Mouse (Mus musculus) hematopoietic stem cell, adult 5-6 weeks (primary cell): ENCODE measurements around the gene Sipa1l3. TPM values are rescaled to one million over a fixed set of nuclear protein-coding genes. Genes with fewer than 3 reads are reported as not detected.

Experiments used
- ATAC-seq, 2 experiments: fragments of 125-278 bp in 1 of 2; replicated peaks in 1 of 2; 2 replicates each; pipeline ENCODE4 v1.8.0; 2016 to 2017; ENCODE audit warnings: inconsistent platforms in 2 of 2, mild to moderate bottlenecking in 2 of 2, moderate number of reproducible peaks in 2 of 2, low read depth in 1 of 2, moderate TSS enrichment in 1 of 2; ENCODE audit not compliant: low FRiP score in 2 of 2, poor library complexity in 2 of 2, severe bottlenecking in 2 of 2, insufficient read depth in 1 of 2, low TSS enrichment in 1 of 2
- total RNA-seq: library from RNA; stranded (forward); fragments of 172-1452, 232-1000 nt; gene quantifications from 2 replicates; pipeline ENCODE4 v1.2.3, GENCODE M21; 2017

Gene Sipa1l3
- total RNA-seq, 1 experiment from 2014 or later: 15.5 TPM

- ATAC-seq: no peak
These were observed 201.5 kb downstream of the Sipa1l3 start for GRCm38 (mm10) chr7:29316976-29317375.

- ATAC-seq: no peak
These were observed 202.2 kb downstream of the Sipa1l3 start for GRCm38 (mm10) chr7:29316137-29316734.

GRCm38 (mm10) chr7:29314844-29315628, 203.4 kb downstream of the Sipa1l3 start:
- peak; percentile 47 to 65 for ATAC-seq

GRCm38 (mm10) chr7:29313572-29314261, 204.7 kb downstream of the Sipa1l3 start:
- no peak for ATAC-seq

GRCm38 (mm10) chr7:29313051-29313450, 205.4 kb downstream of the Sipa1l3 start:
- ATAC-seq: no peak

- no peak for ATAC-seq
These were observed 208.7 kb downstream of the Sipa1l3 start for GRCm38 (mm10) chr7:29309749-29310148.

- peak; percentile 11 to 13; a peak in 1 of 4 replicates for ATAC-seq
These were observed 209.2 kb downstream of the Sipa1l3 start for GRCm38 (mm10) chr7:29309221-29309721.

- peak; percentile 67 to 76 for ATAC-seq
These were observed 210.9 kb downstream of the Sipa1l3 start for GRCm38 (mm10) chr7:29307350-29308104.

GRCm38 (mm10) chr7:29306619-29307018, 211.8 kb downstream of the Sipa1l3 start:
- no peak for ATAC-seq

GRCm38 (mm10) chr7:29306108-29306507, 212.3 kb downstream of the Sipa1l3 start:
- ATAC-seq: no peak

- no peak for ATAC-seq
These were observed 213.0 kb downstream of the Sipa1l3 start for GRCm38 (mm10) chr7:29305263-29305988.

GRCm38 (mm10) chr7:29304463-29305262, 213.8 kb downstream of the Sipa1l3 start:
- no peak for ATAC-seq

- ATAC-seq: peak; percentile 39 to 54
These were observed 214.5 kb downstream of the Sipa1l3 start, which contains the start of gene Dpf1 for GRCm38 (mm10) chr7:29303738-29304462. TSS of gene Dpf1 (plus strand) at chr7:29303951.

GRCm38 (mm10) chr7:29302641-29303040, 215.8 kb downstream of the Sipa1l3 start:
- ATAC-seq: no peak

GRCm38 (mm10) chr7:29301127-29301566, 217.3 kb downstream of the Sipa1l3 start:
- ATAC-seq: peak; percentile 26 to 40; a peak in 3 of 4 replicates
